Mouse (Mus musculus): ENCODE measurements at regions not wholly inside any gene's neighbourhood (a gene's known extent, or its start where the extent isn't known, plus 50 kb on each side); places are given as distances from the start of the nearest gene placed in this dataset.
A peak's percentile ranks its signal among the peaks of the same experiment; 100 is the strongest.

DNA sequence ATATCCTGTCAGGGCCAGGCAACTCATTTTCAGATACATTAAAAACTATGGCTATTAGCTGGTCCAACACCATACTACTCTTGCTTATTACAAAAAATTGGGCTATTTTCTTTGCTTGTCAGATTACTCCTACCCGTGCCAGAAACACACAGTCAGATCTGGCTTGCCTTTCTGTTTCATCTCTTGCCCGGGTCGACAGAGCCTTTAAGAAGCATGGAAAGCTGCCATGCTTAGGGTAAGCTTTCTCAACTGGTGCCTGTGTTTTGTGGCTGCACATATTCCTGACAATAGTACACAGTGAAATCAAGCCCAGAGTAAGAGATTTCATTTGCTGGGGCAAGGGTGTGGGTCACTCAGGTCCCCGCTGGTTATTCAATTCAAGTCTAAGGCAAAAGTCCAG lies 162.5 kb upstream of the Cttnbp2 start:
- no peak for DNase-seq

DNA sequence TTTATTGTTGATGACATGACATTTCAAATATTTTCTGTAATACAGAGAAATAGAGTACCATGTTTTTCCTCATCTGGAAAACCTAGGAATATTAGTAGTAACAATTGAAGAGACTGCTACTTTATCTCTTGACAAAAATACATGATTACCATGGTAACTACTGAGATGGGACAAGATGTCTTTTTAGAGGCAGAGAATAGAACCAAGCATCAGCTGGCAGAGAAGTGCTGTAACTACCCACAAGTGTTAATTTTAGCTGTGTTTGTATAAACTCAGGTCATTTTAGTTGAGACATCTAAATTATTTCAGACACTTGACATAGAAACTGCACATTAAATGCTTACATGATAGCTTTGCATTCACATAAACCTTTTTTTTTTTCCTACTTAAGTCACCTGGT lies 166.1 kb upstream of the Cttnbp2 start:
- DNase-seq = no peak

DNA sequence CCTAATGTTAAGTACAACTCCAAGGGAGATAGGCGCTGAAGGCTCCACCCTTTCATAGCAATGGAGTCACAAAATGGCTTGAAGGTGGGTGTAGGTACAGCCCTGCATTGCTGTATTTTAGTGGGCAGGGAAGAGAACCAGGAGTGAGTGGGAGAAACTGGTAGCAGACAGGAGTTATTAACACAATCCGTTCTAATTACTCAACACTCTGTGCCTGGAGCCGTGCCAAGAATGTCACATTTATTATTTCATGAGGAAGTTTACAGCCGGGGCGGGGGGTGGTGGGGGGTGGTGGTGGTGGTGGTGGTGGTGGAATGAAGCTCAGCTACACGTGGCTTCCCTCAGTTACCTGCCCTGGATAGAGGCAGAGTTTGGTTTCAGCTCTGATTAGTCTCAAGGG lies 166.3 kb upstream of the Lsm8 start:
- DNase-seq = peak; percentile 15

DNA sequence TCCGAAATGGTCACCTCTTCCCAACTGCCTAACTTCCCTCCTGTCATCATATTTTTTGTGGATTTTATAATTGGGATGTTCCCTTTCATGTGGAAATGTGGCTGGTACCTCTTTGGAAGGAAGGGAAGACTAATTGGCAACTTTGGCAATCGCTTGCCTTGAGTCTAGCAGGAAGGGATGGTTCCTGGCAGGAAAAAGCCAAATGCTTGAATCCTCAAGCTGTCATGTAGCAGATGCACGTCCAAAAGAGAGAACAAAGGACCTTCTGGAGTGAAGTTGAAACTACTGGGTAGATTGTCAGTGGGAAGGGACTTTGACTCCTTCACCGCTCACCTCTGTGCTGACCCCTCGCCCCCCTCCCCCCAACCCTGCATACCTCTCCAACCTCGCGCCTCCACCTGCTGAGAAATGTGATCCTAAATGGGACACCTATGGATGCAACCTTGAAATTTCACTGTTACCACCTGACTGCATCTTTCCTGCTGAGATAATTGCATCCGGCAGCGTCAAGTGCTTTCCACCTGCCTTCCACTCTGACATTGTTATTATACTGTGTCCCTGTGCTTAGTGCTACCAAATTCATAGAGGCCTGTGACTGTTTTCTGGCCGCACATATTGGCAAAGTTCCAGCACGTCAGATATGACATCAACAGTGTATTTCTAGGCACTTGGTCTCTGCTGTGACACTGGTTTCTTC lies 159.6 kb upstream of the Lsm8 start:
- DNase-seq = no peak

DNA sequence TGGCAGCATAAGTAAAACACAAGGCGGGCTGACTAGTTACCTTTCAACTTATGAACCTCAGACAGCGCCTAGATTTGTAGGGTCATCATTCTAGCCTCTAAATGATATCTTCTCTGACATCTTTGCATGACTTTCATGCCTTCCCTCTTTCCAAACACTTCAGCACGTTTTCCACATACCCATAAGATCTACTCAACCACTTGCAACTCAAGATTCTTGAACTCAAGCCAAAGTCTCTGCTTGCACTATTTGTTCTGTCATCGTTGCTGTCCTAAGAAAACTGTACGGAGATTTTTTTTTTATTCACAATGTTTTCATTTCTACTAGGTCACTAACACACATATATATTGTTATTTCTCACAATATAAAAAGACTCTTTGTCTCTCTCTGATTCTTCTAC lies 150.8 kb upstream of the Lsm8 start:
- peak; percentile 24 for DNase-seq

DNA sequence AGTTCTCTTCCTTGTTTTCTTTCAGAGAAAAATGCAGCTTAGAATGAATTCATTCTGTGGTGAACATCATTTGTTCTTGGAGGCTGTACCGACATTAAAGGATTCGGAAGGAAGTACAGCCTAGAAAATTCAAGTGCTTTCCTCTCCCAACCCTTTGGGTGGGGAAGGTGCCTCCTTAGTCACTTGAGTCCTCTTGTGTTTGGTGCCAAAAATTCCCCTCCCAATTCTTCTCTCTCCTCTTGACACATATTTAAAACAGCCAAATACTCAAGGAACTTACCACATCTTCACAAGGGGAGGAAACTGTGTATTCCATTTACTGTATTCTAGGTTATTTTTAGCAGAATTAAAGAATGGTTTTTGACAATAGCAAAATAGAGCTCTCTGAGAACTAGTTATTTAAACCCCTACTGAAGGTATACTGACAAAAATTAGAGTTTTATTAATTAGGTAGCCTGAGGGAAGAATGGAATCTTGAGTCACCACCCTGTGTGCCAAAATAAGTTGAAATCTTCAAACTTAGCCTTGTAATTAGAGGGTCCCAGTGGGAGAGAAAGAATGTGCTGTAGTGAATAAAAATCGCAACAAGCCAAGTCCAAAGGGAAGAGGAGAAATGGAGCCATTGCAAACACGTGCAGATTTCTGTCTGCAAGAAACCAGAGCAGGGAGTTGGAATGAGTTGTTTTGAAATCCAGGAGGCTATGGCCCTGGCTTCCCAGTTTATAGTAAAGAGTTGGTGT lies 149.2 kb upstream of the Lsm8 start:
- DNase-seq = peak; percentile 33

DNA sequence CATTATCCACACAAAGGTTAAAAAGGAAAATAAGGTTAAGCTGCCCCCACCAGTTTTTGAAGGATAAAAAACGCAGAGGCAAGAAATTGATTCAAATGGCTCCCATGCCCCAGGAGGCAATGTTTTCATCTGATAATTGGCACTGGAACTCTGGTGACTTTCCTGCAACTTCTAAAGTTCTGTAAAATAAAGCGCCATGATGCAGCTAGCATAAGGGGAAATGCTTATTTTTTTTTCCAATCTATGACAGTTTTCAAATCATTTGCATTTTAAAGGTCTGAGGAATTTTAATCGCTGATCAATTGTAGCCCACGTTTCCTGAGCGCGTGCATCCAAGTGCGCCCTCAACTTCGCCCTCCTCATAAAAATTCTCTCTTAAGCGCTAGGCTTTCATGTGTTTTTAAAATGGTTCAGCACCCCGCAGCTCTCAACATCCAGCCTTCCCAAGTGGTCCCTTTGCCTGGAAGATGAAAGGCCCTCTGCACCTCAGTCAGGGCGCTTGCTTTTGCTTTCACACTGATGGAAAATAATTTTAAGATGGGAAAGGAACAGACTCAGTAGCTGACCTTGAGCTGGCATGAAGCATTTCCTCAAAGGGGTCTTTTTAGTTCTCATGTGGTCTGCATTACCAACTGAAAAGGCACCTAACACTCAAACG lies 148.5 kb upstream of the Lsm8 start:
- DNase-seq = no peak

DNA sequence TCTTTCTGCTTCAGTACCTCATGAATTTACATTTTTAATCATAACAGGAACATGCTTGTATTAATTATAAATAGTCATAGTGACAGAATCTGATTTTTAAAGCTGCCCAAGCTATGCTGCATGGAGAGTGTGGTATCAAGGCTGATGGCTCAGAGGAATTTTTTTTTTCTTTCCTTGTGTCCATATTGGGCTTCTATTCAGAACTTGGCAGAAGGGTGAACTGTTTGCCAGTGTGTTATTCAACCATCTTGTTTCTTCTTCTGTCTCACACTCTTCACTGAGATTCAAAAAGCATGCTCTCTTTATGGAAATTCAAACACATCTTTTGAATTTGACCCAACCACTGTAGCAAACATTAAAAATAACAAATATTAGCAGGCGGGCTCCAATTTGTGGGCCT lies 137.6 kb upstream of the Lsm8 start:
- no peak for DNase-seq

DNA sequence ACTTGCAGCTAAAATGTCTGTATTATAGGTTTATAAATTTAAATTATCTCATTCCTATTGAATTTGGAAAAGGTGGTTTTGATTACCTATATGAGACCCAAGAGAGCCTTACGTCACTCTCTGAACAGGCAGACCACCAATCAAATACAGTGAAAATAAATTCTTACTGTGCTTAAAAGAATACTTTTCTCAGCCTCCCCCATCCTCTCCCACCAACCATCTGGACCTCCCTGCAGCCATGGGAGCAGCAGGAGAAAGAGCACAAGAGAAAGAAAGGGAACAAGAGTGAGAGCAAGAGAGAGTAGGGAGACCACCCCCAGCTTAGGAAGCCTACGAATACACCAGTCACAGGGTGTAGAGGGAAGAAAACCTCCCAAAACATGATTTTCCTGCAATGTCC lies 99.5 kb upstream of the Lsm8 start:
- DNase-seq = no peak

DNA sequence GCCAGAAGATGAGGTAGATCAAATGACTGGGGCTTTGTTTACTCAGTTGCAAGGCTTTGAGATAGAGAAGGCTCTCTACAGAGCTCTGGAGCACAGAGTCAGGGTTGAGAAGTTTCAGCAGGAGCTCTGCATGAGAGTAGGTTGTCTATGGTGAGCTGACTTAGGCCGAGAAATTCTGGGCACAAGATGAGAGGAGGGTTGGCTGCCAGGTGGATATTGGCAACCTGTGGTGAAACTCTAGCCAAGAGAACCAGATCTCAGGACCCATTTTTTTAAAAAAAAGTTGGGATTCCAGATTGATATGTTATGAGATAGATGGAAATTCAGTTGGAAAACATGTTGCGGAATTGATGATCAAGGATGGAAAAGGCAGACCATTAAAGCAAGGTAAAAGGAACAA lies 83.8 kb upstream of the Lsm8 start:
- no peak for DNase-seq

DNA sequence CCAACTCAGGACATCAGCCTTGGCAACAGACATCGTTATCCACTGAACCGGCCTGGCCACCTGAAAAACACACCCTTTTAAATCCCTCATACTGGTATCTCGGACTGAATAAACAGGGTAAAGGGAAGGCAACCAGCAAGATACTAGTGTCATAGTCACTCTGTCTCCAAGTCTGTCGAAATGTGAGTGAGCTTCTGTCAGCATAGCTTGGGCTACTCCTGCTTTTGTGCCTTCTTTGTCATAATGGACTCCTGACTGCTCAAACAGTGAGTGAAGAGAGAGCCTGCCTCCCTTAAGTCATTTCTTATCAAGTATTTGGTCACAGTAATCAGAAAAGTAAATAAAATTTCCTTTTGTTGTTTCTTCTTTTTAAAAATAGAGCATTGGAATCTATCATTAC lies 53.0 kb upstream of the Lsm8 start:
- DNase-seq = no peak

DNA sequence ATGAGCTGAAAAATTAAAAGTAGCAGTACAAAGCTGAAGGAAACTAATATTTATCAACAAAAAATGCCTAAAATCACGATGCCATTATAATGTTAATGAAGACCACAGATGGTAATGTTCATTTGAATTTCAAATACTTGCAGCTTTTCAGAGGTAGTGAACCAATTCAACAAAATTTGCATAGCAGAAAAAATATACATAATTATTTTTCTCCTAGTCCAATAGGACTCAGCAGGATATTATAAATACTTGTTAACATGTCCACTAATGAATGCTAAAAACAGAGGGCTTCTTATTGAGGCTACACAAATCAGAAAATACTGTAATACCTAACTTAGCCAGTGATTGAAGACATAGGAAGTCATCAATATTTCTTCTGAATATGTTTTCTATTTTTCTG lies 52.5 kb upstream of the Lsm8 start:
- DNase-seq = no peak

DNA sequence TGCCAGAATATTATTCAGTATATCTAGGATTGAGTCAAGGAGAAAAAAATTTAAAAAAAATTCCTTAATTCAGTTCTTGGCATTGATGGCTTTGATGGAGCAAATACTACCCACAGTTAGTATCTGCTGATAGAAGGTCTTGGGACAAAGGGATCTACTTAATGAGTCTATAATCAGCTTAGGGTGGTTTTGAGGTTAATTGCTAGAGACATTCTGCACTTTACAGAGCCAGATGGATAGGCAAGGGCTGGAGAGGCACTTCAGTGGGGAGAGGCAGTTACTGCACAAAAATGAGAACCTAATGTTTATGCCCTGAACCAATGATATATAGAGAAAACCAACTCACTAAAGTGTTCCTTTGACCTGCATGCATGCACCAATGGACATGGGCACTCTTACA lies 51.8 kb upstream of the Lsm8 start:
- no peak for DNase-seq
